Mouse (Mus musculus) CH12.LX (cell line): ENCODE data around the gene Prelid3b.

ENCODE experiments used
- BHLHE40 ChIP-seq: IDR thresholded peaks from 2 replicates; pipeline ENCODE4 v1.6.1; 2011; ENCODE audit warnings: mild to moderate bottlenecking, low read depth, low read length, improper control_type of control experiment
- EP300 ChIP-seq: IDR thresholded peaks from 2 replicates; pipeline ENCODE4 v1.6.1; 2011; ENCODE audit warnings: low read length, improper control_type of control experiment

GRCm38 (mm10) chr2:174472818-174473549 is at the start of gene Prelid3b:
- TF ChIP-seq EP300 (no peak), BHLHE40 (no peak)
